Mouse (Mus musculus): ENCODE measurements around the gene BC005537.

GRCm38 (mm10) chr13:24759451-24759850 is 42.0 kb upstream of the BC005537 start:
- TF ChIP-seq CTCF (IDR thresholded peaks at IDR 0.05; ENCODE audit: control insufficient read depth, insufficient read depth, insufficient read length): no peak
- no peak for TF ChIP-seq MAX (IDR thresholded peaks at IDR 0.05)
- no peak for TF ChIP-seq MYOD1 (IDR thresholded peaks at IDR 0.05; ENCODE audit: control insufficient read depth, insufficient read length, low read depth)
- no peak for TF ChIP-seq MYOG (IDR thresholded peaks at IDR 0.05; ENCODE audit: control insufficient read depth, extremely low read depth, insufficient read length)
